Mouse (Mus musculus): ENCODE data around the gene Scyl1.

- TF ChIP-seq CTCF (IDR thresholded peaks at IDR 0.05), result no peak
- no peak for TF ChIP-seq EP300 (IDR thresholded peaks at IDR 0.05; ENCODE audit: insufficient read depth, low read depth, low read length)
- no peak for TF ChIP-seq POLR2A (IDR thresholded peaks at IDR 0.05; ENCODE audit: insufficient read depth, low read depth, low read length)
These were observed 6.3 kb upstream of the Scyl1 start for GRCm38 (mm10) chr19:5777387-5778032.
